Mouse (Mus musculus): Measurements from ENCODE around the gene Mrpl14. TPM values are rescaled to one million over a fixed set of nuclear protein-coding genes. Genes with fewer than 3 reads are reported as not detected.

Mrpl14 gene
- polyA plus RNA-seq, 1 experiment from 2014 or later = 122 TPM

DNA sequence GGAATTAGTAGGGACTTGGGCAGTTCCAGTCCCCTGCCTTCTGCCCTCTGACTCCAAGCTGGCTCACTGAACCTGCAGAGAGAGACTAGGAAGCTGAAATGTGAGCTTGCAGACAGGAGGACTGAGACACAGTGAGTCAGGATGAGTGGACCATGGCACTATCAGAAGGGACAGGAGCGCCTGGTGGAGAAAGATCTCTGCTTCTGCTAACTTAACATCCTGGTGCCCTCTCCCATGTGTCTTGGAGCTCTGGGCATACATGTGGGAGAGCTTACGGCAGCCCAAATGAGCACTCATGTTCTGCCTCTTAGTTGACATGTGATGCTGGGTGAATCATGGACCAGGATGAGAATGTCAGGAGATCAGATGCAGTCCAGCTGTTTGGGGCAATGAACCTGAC is 59.5 kb downstream of the Mrpl14 start:
- Histone ChIP-seq H3K36me3 (no peaks in the 10 kb centered on the region), H3K4me2 (no peak overlapping the region), H3K9me3 (no peaks in the 10 kb centered on the region), H3K27ac (no peak overlapping the region), H3K9ac (no peak overlapping the region), H3K4me3 (no peak overlapping the region), H3K27me3 (no peaks in the 10 kb centered on the region), H3K4me1 (replicated peaks) (peaks cover 2% of the 10 kb centered on the region; the same call in 1 of the 2 replicates)
- WGBS = 98% methylated on average over 2 of the region's 2 CpGs
- no peak for ATAC-seq (ENCODE audit: low FRiP score)

- Histone ChIP-seq H3K9ac (no peak overlapping the region), H3K4me2 (no peak overlapping the region), H3K9me3 (no peaks in the 10 kb centered on the region), H3K4me3 (no peak overlapping the region), H3K27ac (no peak overlapping the region), H3K4me1 (replicated peaks) (peaks cover 2% of the 10 kb centered on the region; the same call in 1 of the 2 replicates), H3K27me3 (no peaks in the 10 kb centered on the region), H3K36me3 (no peaks in the 10 kb centered on the region)
- no peak for ATAC-seq (ENCODE audit: low FRiP score)
- 66% methylated on average over 12 of the region's 12 CpGs for WGBS
These were observed 60.6 kb downstream of the Mrpl14 start for GRCm38 (mm10) chr17:45746755-45747154.

- no peak for ATAC-seq (ENCODE audit: low FRiP score)
These were observed 61.2 kb downstream of the Mrpl14 start for GRCm38 (mm10) chr17:45747293-45747692.

More at GRCm38 (mm10) chr17:45747293-45747692, 61.2 kb downstream of the Mrpl14 start:
- no peaks in the 10 kb centered on the region for H3K9me3 ChIP-seq
- H3K27ac ChIP-seq = no peak overlapping the region
- 90% methylated on average over 4 of the region's 4 CpGs for WGBS
- no peaks in the 10 kb centered on the region for H3K36me3 ChIP-seq
- H3K27me3 ChIP-seq = no peaks in the 10 kb centered on the region
- H3K4me2 ChIP-seq = no peak overlapping the region
- H3K4me1 ChIP-seq (replicated peaks) = peaks cover 2% of the 10 kb centered on the region; the same call in 1 of the 2 replicates
- no peak overlapping the region for H3K9ac ChIP-seq
- no peak overlapping the region for H3K4me3 ChIP-seq

Other genes with a start within 250 kb of the Mrpl14 start
- gene Spats1, start 210.9 kb upstream of the Mrpl14 start, polyA plus RNA-seq (2015; fragmentation: Nextera tagmentation; extraction: Ambion mirVana) = 2.0 and 2.1 TPM in 2 replicates
- gene Aars2, start 179.5 kb upstream of the Mrpl14 start, polyA plus RNA-seq (2015; fragmentation: Nextera tagmentation; extraction: Ambion mirVana) = 17.4 and 19.1 TPM in 2 replicates
- gene Tcte1, start 162.9 kb upstream of the Mrpl14 start, polyA plus RNA-seq (2015; fragmentation: Nextera tagmentation; extraction: Ambion mirVana) = 3.0 TPM in 2 replicates
- gene Tmem151b, start 136.6 kb upstream of the Mrpl14 start, polyA plus RNA-seq (2015; fragmentation: Nextera tagmentation; extraction: Ambion mirVana) = 26.6 and 27.3 TPM in 2 replicates
- gene Nfkbie, start 130.6 kb upstream of the Mrpl14 start, polyA plus RNA-seq (2015; fragmentation: Nextera tagmentation; extraction: Ambion mirVana) = 5.6 and 6.5 TPM in 2 replicates
- gene Slc35b2, start 122.4 kb upstream of the Mrpl14 start, polyA plus RNA-seq (2015; fragmentation: Nextera tagmentation; extraction: Ambion mirVana) = 86.5 and 91.1 TPM in 2 replicates
- gene Hsp90ab1, start 113.1 kb upstream of the Mrpl14 start, polyA plus RNA-seq (2015; fragmentation: Nextera tagmentation; extraction: Ambion mirVana) = 1,593 and 1,619 TPM in 2 replicates
- 33.7 and 38.2 TPM in 2 replicates for gene Slc29a1, start 86.7 kb upstream of the Mrpl14 start, polyA plus RNA-seq (2015; fragmentation: Nextera tagmentation; extraction: Ambion mirVana)
- gene Mymx, start 84.2 kb upstream of the Mrpl14 start, polyA plus RNA-seq (2015; fragmentation: Nextera tagmentation; extraction: Ambion mirVana) = 0.47 and 0.67 TPM in 2 replicates
- 0.65 and 0.95 TPM in 2 replicates for gene Capn11, start 27.0 kb upstream of the Mrpl14 start, polyA plus RNA-seq (2015; fragmentation: Nextera tagmentation; extraction: Ambion mirVana)
- 123 and 139 TPM in 2 replicates for gene Tmem63b, start 583 bp downstream of the Mrpl14 start, polyA plus RNA-seq (2015; fragmentation: Nextera tagmentation; extraction: Ambion mirVana)
- not detected in 2 replicates for gene 1600014C23Rik, start 47.5 kb downstream of the Mrpl14 start, polyA plus RNA-seq (2015; fragmentation: Nextera tagmentation; extraction: Ambion mirVana)

Data from hindbrain, embryonic 13.5 days (tissue).